Mouse (Mus musculus) layer of hippocampus, adult 18-20 months (tissue): ENCODE results near the gene Med12l. TPM values are rescaled to one million over a fixed set of nuclear protein-coding genes. Genes with fewer than 3 reads are reported as not detected.

ENCODE experiments used
- DNase-seq, 2 experiments: peaks; one replicate each; pipeline ENCODE4 v3.0.0; 2022; ENCODE audit warnings: low spot score in 2 of 2
- total RNA-seq, 2 experiments: library from RNA; stranded (reverse); gene quantifications; 2 replicates each; pipeline ENCODE4 v1.2.3; 2021

The Med12l gene
- total RNA-seq, 2 experiments from 2014 or later: 51.9 to 54.1 TPM

DNA sequence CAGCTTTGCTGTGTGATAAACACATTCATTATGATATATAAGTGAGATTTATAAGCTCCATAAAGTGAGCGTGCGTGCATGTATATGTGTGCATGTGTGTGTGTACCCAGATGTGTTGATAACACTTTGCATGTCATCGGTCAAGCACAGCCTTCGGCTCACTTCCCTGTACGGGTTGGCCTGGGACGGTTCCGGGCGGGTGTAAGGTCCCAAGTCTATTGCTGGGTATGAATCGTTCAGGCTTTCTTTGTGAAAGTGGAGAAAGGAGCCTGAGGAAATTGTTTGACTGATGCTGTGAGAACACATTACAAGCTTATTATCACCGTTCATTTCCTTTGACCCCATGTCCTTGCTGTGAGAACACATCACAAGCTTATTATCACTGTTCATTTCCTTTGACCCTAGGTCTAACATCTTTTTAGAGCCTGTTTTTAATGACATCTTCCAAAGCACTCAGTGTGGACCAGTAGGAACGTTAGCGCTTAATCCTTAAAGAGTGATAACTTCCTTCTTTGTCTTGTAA is 133.4 kb downstream of the Med12l start:
- no peak for DNase-seq

DNA sequence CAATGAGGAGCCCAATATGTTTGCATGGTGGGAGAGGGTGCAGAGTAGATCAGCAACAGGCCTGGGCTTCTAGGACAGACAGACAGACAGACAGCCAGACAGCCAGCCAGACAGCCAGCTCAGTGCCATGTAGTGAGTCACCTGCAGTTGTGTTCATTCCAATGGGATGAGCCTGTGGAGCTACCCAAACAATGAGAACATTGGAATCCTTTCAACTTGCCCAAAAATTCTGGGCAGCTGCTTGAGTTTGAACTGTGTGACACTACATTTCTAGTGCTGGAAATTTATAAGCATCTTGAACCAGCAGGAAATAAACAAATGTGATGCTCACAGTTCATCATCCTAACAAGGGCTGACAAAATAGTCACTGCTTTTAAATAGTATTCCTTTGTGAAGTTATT is 134.0 kb downstream of the Med12l start:
- peak in 1 of 2 experiments; percentile 32 for DNase-seq

DNA sequence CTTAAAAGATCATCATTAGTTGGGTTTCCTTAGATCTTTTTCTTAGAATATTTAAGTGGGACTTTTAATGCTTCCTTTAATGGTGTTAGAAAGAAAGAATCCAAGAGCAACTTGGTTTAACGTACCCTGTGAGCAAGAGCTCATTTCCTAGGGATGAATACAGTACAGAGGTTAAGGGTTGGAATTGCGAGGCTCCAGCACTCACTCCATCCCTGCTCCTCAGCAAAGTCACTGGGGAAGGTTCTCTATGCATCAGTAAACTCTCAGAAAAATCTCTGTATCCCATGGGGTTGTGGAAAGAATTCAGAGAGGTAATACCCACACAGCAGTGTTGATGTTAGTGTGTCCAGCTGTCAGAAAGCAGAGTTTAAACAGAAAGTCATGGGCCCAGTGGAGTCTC is 134.5 kb downstream of the Med12l start:
- no peak for DNase-seq

DNA sequence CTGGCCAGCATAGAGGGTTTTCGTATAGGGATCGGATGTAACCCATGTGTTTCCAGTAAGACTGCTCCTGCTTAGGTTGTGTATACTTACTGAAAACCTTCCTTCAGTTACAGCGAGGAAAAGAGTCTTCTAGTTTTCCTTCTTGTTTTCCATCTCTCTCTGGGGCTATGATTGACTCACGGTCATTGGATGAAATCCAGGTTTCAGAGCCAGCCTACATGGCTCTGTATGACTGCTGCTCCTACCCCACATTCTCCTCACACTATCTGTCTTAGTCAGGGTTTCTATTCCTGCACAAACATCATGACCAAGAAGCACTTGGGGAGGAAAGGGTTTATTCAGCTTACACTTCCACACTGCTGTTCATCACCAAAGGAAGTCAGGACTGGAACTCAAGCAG is 135.3 kb downstream of the Med12l start:
- DNase-seq: peak in 1 of 2 experiments; percentile 21

DNA sequence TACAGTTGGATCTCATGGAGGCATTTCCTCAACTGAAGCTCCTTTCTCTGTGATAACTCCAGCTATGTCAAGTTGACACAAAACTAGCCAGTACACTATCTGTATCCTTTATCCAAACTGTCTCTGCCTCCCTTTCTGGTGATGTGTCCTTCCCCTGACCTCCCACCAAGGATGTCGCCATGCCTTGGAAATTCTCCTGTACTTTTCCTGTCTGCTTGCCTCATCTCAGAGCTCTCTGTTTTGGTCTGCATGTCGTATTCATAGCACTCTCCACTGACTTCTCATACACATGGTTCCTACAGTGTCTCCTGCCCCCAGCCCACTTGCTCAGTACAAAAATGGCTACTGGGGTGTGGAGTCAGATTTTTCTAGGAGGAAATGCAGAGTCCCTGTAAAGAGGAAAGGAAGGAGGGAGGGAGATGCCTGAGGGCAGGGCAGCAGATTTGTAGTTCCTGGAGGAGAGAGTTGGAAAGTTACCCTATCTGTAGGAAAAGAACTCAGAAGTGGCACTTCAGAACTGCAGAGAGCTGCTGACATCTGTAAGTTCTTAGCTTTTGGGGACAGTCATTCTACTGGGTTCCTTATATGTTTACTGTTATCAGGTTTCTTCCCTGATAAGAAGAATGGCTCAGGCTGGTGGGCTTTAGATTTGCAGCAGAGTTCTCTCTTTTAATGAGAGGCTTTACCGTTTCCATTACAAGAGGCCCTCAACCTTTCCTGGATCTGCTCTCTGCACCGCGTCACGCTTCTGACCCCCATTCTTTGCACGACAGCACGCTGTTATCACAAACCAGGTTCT is 136.1 kb downstream of the Med12l start:
- DNase-seq: no peak

DNA sequence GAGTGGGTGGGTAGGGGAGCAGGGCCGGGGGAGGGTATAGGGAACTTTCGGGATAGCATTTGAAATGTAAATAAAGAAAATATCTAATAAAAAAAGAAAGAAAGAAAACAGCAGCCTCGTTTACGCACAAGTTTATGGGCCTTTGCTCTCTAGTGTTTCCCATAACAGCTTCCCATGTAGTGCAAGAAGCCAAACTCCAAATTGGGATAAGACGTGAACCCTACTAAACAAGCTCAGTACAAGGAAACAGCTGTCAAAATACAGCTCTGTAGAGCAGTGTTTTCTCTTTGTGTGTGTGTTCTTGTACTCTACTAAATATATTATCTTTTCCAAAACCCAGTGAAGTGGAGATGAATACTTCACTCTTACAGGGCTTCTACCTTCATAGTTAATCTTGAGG is 139.6 kb downstream of the Med12l start:
- DNase-seq: no peak

DNA sequence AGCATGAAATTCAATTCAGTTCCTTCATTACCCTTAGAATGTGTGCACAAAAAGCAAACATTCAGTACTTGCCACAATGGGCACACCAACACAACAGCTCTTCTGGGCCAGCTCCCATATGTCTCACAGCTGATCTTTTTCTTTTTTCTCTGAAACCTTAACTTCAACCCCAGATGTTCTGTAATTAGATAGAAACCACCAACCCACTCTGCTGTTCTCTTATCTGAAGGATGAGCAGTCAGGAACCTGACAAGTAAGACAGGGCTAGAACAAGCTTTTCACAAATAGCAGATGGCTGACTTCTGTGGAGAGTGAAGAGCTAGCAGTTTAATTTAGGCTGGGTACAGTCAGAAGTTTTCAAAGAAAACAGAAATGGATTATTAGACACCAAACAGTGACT is 144.0 kb downstream of the Med12l start:
- peak in 1 of 2 experiments; percentile 49 for DNase-seq

DNA sequence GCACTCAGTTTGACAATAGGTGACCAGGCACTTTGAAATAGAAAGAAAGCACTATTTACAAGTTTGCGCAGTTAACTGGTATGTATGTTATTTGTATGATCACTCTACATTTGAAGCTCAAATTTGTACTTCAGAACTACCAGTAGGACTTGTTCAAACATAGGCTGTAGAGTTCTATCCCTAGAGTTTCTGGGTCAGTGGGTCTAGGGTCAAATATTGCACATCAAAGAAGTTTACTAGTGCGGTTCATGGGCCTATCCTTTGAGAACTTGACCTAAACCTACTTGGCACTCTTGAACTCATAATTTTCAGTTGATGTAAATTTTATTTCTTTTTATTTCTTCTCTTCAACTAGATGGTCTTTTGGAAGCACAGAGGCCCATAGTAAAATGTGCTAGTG is 145.0 kb downstream of the Med12l start:
- DNase-seq: no peak

DNA sequence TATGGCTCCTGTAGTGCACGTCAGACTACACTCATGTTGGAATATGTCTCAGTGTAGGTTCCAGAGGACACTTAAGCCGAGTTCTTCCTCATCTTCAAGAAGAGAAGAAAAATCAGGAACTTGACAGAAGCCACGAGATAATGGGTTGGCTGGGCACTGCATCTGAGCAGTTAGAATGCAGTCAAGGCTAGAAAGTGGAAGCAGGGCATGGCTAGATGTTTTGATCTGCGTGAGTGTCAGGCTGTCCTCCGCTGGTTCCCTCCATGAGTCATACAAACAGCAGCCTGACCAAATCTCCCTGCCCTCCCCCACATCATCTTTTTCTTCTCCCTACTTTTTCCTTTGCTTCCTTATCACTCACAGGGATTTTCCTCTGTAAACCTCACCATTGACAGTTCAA is 147.8 kb downstream of the Med12l start, which contains the start of gene P2ry14:
Gene P2ry14, minus strand, starts transcription at position 195 of the 400 bp plus-strand sequence.
- no peak for DNase-seq

DNA sequence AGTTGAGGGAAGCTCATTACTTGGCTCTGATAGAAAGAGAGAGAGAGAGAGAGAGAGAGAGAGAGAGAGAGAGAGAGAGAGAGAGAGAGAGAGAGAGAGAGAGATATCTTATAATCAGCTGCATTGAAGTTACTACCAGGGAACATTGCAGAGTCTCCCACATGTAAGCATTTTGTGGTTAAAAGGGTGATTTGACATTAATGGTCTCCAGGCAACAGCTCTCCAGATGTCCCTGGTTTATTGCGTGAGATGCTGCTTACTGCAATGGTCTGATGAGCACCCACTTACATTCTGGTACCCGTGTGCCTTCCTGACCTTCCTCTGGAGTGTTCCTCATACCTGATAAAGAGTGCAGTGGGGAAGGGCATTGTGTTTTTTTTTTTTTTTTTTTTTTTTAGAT is 149.3 kb downstream of the Med12l start:
- no peak for DNase-seq

DNA sequence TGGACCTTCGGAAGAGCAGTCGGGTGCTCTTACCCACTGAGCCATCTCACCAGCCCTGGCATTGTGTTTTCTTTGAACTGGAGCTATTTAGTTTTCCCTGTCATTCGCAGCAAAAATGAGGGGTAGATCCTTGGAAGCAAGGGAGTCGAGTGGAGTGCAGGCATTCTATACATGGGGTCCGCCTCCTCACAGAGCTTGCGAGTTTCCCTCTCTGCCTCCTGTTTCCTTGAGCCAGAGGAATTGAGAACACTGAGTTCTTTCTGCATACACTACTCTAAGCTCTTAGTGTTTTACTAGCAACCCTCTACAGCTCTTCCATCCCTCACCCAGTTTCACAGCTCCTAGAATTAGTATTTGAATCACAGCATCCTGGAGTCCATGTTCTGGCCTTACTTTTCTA is 149.8 kb downstream of the Med12l start:
- DNase-seq: no peak

DNA sequence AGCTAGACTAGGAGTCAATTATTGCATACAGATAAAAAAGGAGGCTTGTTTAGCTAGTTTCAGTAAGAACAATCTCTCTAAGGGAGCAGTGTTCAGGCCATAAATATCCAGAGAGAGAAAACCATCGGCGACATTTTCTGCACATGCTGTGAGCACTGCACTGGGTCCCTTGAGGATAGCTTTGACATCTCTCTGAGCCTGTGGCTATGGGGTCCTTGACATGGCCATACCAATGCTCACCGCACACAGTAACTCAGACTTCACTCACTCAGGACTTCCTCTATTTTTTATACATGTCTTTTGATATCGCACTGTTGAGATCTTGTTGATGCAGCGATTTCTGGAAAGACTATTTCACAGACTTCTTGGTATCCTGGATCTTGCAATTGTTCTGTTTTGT is 151.4 kb downstream of the Med12l start:
- DNase-seq: no peak

DNA sequence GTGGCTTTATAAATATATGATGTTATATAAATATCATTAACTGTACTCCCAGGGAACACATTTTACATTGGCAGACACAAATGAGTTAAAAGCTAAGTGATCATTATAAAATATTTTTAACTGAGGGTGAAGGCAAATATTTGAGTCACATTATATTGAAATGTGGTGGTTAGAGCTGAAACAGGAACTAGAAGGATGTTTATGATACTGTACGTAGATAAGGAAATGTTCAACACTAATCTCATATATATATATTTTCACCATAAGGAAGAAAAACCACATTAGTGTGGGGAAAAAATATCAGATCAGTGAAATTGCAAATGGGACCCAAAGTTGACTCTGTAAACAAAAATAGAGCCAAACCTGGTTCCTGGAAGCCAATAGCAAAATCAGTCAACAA is 154.8 kb downstream of the Med12l start:
- DNase-seq: no peak

DNA sequence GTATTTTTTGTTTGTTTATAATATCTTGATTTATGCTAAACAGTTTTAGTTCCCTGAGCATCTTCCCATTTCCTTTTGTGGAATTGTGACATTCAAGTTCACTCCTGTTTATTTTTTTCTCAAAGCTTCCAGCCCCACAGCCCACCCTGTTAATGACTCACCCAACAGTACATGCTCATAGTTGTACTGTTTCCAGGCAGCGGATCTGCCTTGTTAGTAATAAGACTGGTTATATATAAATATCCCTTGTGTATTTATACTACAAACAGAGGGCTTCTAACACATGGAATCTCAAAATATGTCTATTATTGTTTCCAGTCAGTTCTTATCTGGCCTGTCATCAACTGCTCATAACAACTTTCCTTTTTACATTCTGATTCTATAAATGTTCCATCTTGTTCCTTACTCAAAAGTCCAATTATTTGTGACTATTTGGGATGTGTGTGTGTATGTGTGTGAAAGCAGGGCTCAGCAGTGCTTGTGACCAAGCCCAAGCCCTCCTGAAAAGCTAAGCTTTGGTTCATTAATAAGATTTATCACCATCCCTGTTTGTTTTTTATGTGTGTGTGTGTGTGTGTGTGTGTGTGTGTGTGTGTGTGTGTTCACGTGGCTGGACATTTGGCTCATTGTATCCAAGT is 161.9 kb downstream of the Med12l start:
- peak; percentile 20 to 60 for DNase-seq

DNA sequence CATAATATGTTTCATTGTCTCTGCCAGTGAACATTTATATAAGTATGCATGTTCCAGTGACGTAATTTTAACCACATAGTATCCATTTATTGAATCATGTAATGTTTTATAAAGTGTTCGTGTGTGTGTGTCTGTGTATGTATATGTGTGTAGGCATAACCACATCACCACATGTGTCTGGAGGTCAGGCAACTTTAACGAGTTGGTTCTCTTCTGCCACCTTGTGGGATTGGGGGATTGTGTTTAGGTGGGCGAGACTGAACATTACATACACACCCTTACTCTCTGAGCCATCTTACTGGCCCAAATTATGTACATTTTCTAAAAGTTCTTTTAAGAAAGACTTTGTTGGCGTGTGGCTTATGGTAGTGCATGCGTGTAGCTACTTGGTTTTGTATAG is 162.9 kb downstream of the Med12l start:
- no peak for DNase-seq

DNA sequence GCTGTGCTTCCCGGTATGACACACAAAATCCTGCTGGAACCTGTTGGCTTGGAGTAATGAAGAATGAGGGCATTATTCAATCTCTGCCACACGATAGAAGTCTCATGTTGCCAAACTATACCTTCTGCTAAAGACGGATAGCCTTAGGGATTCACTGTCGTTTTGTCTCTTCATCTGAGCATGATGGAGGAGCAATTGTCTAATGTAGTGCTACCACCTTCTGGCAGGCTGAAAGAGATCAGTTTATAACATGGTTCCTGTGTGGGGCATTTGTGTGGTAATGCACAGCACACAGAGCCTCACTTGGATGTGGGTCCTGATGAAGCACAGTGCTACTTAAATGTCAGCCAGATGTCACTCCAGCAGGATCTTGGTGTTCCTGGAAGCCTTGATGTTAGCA is 163.6 kb downstream of the Med12l start:
- DNase-seq: no peak

DNA sequence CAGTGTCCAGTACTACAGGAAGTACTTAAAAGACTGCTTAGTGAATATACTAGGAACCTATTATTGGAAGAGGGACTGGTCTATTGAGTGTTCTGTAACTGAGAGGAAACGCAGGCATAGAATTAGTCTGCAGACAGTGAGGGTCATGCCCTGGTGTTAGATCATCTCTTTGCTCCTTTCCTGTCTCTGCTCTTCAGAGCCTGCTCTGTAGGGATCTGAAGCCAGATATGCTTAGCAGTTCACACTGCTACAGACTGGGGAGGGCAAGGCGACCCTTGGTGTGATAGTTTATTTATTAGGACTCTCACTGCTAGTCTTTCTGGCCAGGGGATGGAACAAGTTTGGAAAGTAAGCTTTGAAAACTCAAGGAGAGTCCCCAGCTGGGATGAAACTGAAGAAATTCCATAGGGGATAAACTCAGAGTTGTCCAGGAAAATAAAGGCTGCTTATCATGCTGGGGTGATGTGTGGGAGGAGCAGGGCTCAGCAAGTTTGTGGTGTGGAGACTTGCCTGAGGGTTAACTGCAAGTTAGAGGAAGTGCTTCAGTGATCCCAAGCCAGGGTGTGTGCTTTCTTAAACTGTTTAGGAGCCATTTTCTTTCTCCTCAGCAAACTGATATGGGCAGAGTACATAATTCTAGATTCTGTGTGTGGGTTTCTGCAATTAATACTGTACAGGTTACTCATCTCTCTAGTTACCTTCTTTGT is 164.4 kb downstream of the Med12l start:
- no peak for DNase-seq

DNA sequence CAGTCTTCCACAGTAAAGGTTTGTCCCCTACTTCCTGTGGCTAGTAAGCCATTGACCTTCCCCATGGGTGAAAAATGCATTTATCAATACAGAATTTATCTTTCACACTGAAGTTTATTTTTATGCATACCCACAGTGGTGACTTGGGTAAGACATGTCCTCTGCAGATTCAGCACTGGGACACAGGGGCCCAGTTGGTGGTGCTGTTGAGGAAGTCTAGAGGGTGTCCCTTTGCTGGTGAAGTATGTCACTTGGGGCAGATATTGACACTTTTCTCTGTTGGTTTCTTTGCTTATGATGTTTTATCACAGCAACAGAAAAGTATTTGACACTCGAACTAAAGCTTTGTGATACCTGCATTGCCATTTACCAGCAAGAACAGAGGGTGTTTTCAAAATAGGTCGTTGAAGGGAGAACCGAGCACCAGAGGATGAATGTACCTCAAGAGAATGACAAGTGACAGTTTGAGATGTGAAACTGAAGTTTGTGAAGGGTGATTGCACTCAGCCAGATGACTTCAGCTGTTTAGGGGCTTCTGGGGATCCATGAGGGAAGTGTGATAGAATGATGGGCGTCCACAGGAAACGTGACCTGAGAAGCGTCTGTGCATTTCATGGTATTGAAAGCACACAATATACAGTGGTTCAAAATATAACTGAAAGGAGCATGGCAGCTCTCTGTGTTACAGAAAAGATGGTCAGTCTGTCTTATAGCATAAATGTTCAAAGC is 169.0 kb downstream of the Med12l start:
- DNase-seq: no peak

DNA sequence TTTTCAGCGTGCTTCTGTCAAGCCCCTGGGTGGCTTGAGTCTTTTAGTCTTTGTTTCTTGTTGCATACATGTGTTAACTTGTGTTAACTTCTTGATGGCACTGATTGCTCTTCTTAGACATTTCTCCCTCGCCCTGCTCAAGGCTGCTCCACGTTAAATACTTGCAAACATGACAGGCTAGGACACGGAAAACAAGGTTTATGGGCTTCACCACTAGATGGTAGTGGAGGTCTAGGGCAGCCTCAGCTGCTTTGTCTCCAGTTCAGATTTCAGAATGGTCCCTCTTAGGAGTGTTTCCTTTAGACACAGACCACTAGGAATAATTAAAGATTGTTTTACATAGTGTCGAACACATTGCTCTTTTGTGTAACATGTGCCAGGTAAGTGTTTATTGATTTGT is 169.6 kb downstream of the Med12l start:
- DNase-seq: peak; percentile 37 to 67

DNA sequence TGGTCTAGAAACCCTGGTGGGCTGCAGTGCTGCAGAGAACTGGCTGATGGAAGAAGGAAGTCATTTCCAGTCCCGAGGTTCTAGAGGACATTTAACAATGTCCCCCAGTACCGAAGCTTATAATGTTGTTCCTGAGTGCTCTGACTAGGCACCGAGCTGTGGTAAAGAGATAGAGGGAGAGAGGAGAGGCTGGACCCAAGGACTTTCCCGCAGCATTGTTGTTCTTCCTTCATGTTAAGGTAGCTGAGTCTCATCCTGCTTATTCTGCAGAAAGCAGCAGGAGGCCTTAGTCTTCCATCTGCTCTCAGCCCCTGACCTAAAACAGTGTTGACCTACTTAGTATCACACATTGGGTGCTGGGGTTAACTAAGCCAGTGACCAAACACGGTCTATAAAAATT is 171.2 kb downstream of the Med12l start:
- DNase-seq: no peak

DNA sequence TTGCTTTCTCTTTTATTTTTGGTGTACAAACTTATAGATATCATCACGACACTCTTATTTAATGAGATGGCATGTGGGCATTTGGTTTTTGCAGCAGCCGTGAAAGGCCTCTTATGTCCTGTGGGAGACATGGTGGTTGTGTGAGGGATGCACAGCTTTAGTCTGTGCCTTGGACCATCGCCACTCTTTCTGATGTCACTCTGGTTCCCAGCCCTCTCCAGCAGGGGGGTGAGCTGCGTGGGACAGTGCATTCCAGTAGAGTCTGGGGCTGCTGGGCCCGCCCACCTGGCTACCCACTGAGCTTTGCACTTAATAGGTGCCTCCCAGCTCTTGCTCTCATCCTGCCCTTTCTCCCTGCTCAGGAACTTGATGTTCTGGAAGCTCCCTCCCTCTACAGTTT is 175.5 kb downstream of the Med12l start:
- peak in 1 of 2 experiments; percentile 30 for DNase-seq
